Mouse (Mus musculus) ovary, postnatal 36 days (tissue): ENCODE measurements around the gene Snap25.

Experiments used
- DNase-seq: peaks from one replicate; pipeline ENCODE4 v3.0.0; 2022; ENCODE audit warnings: low spot score, mixed read lengths

The Snap25 gene

DNA sequence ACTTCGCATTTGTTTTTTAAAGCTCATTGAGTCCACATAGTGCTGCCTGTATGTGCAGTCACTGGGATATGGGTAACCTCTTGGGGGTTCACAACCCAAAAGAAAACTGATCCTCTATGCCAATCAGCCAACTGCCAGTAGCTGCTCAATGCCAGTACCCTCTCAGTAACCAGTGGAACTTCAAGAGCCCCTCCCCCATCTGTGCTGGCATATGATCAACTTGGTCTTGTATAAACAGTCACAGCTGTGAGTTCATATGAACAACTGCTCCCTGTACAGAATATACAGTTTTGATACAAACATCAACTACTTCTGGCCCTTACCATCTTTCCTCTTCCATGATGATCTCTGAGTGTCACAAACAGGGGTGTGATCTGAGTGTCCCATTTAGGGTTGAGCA, 98.1 kb downstream of the Snap25 start:
- DNase-seq = no peak

DNA sequence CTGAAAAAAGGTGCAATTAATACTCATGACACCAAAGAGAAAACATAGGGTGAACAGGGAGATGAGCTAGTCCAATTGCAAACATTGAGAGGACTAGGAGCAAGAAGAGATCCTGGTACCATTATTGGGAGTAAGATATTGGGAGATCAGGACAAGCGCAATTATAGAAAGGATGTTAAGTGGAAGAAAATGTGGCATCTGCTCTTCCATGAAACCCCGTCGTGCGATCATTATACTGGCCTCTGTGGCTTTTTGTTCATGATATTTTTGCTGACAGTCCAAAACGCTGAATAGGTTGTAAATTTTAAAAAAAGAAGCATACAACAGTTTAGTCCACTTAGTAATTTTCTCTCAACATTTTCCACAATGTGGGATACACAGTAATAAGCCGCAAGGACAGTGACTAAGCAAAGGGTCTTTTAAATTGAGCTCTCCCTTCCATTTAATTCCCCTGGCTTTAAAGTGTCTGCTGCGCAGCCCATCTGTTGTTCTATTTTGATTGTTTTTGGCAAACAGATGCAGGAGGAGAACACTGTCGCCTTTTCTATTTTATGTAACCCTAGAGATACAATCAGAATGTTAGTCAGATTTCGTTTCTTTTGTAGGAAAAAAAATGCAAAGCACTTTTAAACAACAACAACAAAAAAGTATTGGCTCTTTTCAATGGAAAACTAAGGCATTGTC, 103.6 kb downstream of the Snap25 start:
- no peak for DNase-seq

GRCm38 (mm10) chr2:136823751-136824716, 110.8 kb downstream of the Snap25 start:
- DNase-seq = no peak

- no peak for DNase-seq
Observed at GRCm38 (mm10) chr2:136827612-136828011, 114.4 kb downstream of the Snap25 start.
